Mouse (Mus musculus): Measurements from ENCODE around the gene Gm7029. TPM values are rescaled to one million over a fixed set of nuclear protein-coding genes. Genes with fewer than 3 reads are reported as not detected.
"Not testable (repeated sequence)": the region's sequence is repeated elsewhere in the genome, so short reads cannot be mapped to it uniquely, and the experiment has no call there.

The Gm7029 gene
- polyA plus RNA-seq, 1 experiment from 2014 or later = not detected

DNA sequence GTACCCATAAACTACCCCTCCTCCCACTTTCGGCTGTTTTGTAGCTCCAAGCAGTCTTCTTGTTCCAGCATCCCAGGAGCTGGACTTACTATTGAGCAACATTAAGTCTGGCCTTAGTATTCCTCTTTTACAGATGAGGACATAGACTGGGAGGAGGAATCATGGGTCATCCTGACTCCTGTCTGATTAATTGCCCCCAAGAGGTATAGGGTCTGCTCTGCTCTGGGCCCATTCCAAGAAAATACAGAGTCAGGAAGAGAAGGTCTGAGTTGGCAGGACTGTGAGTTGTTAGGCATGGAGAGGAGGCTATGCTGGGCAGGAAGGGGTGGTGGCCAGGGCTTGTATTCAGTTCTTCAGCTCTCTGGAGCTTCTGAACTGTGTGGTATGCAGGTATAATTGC is 29.4 kb upstream of the Gm7029 start:
- Histone ChIP-seq H3K9me3 (ENCODE audit: control insufficient read depth, low read length) (no peaks in the 10 kb centered on the region), H3K27me3 (replicated peaks; ENCODE audit: control insufficient read depth, insufficient read depth, low read length) (no peaks in the 10 kb centered on the region), H3K36me3 (ENCODE audit: control insufficient read depth, insufficient read depth, low read length) (peaks cover 7% of the 10 kb centered on the region; the same call in 1 of the 2 replicates), H3K4me2 (ENCODE audit: low read length) (peak overlapping the region; percentile 97), H3K9ac (ENCODE audit: low read depth, low read length) (no peak overlapping the region), H3K27ac (ENCODE audit: low read depth, low read length) (no peak overlapping the region), H3K4me3 (ENCODE audit: low read length) (peak overlapping the region; percentile 91), H3K4me1 (ENCODE audit: control insufficient read depth, insufficient read depth, low read depth, low read length) (peaks cover 12% of the 10 kb centered on the region)
- ATAC-seq = no peak
- WGBS = 82% methylated on average over 1 of the region's 1 CpGs

DNA sequence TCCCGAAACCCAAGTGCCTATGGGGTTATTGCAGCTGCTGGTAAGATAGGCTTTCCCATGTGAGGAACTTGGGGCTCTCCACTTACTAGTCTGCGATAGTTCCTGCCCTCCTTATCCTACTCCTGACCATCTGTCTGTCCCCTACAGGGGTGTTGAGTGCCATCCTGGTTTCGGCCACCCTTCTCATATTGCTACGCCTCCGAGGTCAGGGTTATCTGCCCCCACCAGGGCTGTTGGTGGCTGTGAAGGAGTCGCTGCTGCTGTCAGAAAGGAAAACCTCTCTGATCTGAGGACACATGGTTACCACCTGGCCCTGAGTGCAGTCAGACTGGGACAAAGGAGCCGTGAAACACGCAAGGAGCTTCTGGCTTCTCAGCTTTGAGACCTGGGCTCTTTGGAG is 25.5 kb upstream of the Gm7029 start:
- Histone ChIP-seq H3K9ac (ENCODE audit: low read depth, low read length) (no peak overlapping the region), H3K9me3 (ENCODE audit: control insufficient read depth, low read length) (no peaks in the 10 kb centered on the region), H3K27ac (ENCODE audit: low read depth, low read length) (no peak overlapping the region), H3K4me2 (ENCODE audit: low read length) (no peak overlapping the region), H3K4me1 (ENCODE audit: control insufficient read depth, insufficient read depth, low read depth, low read length) (peaks cover 12% of the 10 kb centered on the region), H3K4me3 (ENCODE audit: low read length) (no peak overlapping the region), H3K27me3 (replicated peaks; ENCODE audit: control insufficient read depth, insufficient read depth, low read length) (no peaks in the 10 kb centered on the region), H3K36me3 (ENCODE audit: control insufficient read depth, insufficient read depth, low read length) (peaks cover 10% of the 10 kb centered on the region; the same call in 1 of the 2 replicates)
- WGBS = 91% methylated on average over 8 of the region's 8 CpGs
- no peak for ATAC-seq

GRCm38 (mm10) chr17:33851331-33851730 is 22.3 kb upstream of the Gm7029 start:
- no peak overlapping the region for H3K4me3 ChIP-seq (ENCODE audit: low read length)
- no peak overlapping the region for H3K4me2 ChIP-seq (ENCODE audit: low read length)
- H3K27ac ChIP-seq (ENCODE audit: low read depth, low read length) = no peak overlapping the region
- no peaks in the 10 kb centered on the region for H3K9me3 ChIP-seq (ENCODE audit: control insufficient read depth, low read length)
- 77% methylated on average over 1 of the region's 1 CpGs for WGBS
- peaks cover 10% of the 10 kb centered on the region; the same call in 1 of the 2 replicates for H3K36me3 ChIP-seq (ENCODE audit: control insufficient read depth, insufficient read depth, low read length)
- ATAC-seq = no peak
- H3K9ac ChIP-seq (ENCODE audit: low read depth, low read length) = no peak overlapping the region
- H3K4me1 ChIP-seq (ENCODE audit: control insufficient read depth, insufficient read depth, low read depth, low read length) = no peaks in the 10 kb centered on the region
- no peaks in the 10 kb centered on the region for H3K27me3 ChIP-seq (replicated peaks; ENCODE audit: control insufficient read depth, insufficient read depth, low read length)

DNA sequence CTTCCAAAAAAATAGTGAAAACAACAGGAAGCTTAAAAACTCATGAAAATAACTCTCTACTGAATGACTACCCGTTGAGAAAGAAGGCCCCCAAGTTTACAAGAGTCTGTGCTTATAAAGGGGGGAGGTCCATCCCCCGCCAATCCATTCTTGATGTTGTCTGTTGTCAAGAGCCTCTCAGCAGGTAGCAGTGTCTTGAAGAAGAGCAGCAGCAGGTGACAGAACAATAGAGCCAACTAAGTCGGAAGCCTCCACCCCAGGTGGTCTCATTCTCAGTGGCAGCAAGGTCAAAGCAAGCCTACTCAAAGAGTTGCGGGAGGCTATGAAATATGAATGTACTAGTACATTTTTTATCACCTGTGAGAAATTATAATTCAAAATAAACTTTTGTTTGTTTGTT is 15.8 kb upstream of the Gm7029 start:
- WGBS = 52% methylated on average over 4 of the region's 4 CpGs
- Histone ChIP-seq H3K27me3 (replicated peaks; ENCODE audit: control insufficient read depth, insufficient read depth, low read length) (no peaks in the 10 kb centered on the region), H3K27ac (ENCODE audit: low read depth, low read length) (no peak overlapping the region), H3K9me3 (ENCODE audit: control insufficient read depth, low read length) (no peaks in the 10 kb centered on the region), H3K4me3 (ENCODE audit: low read length) (no peak overlapping the region), H3K4me2 (ENCODE audit: low read length) (no peak overlapping the region), H3K4me1 (ENCODE audit: control insufficient read depth, insufficient read depth, low read depth, low read length) (no peaks in the 10 kb centered on the region), H3K9ac (ENCODE audit: low read depth, low read length) (no peak overlapping the region), H3K36me3 (ENCODE audit: control insufficient read depth, insufficient read depth, low read length) (no peaks in the 10 kb centered on the region)
- ATAC-seq = no peak

GRCm38 (mm10) chr17:33865330-33866030 is 8.2 kb upstream of the Gm7029 start:
- no peak for ATAC-seq
- no peaks in the 10 kb centered on the region for H3K36me3 ChIP-seq (ENCODE audit: control insufficient read depth, insufficient read depth, low read length)
- H3K9ac ChIP-seq (ENCODE audit: low read depth, low read length) = no peak overlapping the region
- H3K4me1 ChIP-seq (ENCODE audit: control insufficient read depth, insufficient read depth, low read depth, low read length) = no peaks in the 10 kb centered on the region
- no peak overlapping the region for H3K27ac ChIP-seq (ENCODE audit: low read depth, low read length)
- no peak overlapping the region for H3K4me2 ChIP-seq (ENCODE audit: low read length)
- H3K4me3 ChIP-seq (ENCODE audit: low read length) = no peak overlapping the region
- 37% methylated on average over 9 of the region's 9 CpGs for WGBS
- H3K27me3 ChIP-seq (replicated peaks; ENCODE audit: control insufficient read depth, insufficient read depth, low read length) = no peaks in the 10 kb centered on the region
- no peaks in the 10 kb centered on the region for H3K9me3 ChIP-seq (ENCODE audit: control insufficient read depth, low read length)

- WGBS = 89% methylated on average over 11 of the region's 11 CpGs
- Histone ChIP-seq H3K4me3 (ENCODE audit: low read length) (no peak overlapping the region), H3K4me1 (ENCODE audit: control insufficient read depth, insufficient read depth, low read depth, low read length) (no peaks in the 10 kb centered on the region), H3K27ac (ENCODE audit: low read depth, low read length) (no peak overlapping the region), H3K9ac (ENCODE audit: low read depth, low read length) (no peak overlapping the region), H3K27me3 (replicated peaks; ENCODE audit: control insufficient read depth, insufficient read depth, low read length) (no peaks in the 10 kb centered on the region), H3K4me2 (ENCODE audit: low read length) (no peak overlapping the region), H3K36me3 (ENCODE audit: control insufficient read depth, insufficient read depth, low read length) (no peaks in the 10 kb centered on the region), H3K9me3 (ENCODE audit: control insufficient read depth, low read length) (no peaks in the 10 kb centered on the region)
- no peak for ATAC-seq
Measured at GRCm38 (mm10) chr17:33874411-33874810, 774 bp downstream of the Gm7029 start.

DNA sequence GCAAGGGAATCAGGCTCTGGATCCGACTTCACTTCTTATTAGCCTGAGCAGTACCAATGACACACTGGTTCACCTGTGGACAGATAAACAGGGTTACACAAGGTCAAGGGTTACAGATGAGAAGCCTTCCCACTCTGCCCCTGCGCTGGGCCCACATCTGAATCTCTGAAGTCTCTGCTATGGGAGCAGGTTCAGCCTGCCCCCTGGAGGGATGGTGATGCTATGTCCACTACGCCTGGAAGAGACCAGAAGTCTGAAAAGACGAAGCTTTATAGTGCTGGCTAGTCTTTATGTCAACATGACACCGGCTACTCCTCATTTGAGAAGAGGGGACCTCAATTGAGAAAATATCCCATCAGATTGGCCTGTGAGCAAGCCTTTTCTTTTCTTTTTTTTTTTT is 2.2 kb downstream of the Gm7029 start:
- H3K4me1 ChIP-seq (ENCODE audit: control insufficient read depth, insufficient read depth, low read depth, low read length); H3K9me3 ChIP-seq (ENCODE audit: control insufficient read depth, low read length); H3K27ac ChIP-seq (ENCODE audit: low read depth, low read length); H3K36me3 ChIP-seq (ENCODE audit: control insufficient read depth, insufficient read depth, low read length); H3K4me3 ChIP-seq (ENCODE audit: low read length); H3K9ac ChIP-seq (ENCODE audit: low read depth, low read length); ATAC-seq; H3K27me3 ChIP-seq (replicated peaks; ENCODE audit: control insufficient read depth, insufficient read depth, low read length); H3K4me2 ChIP-seq (ENCODE audit: low read length): not testable (repeated sequence)
- 81% methylated on average over 5 of the region's 5 CpGs for WGBS

DNA sequence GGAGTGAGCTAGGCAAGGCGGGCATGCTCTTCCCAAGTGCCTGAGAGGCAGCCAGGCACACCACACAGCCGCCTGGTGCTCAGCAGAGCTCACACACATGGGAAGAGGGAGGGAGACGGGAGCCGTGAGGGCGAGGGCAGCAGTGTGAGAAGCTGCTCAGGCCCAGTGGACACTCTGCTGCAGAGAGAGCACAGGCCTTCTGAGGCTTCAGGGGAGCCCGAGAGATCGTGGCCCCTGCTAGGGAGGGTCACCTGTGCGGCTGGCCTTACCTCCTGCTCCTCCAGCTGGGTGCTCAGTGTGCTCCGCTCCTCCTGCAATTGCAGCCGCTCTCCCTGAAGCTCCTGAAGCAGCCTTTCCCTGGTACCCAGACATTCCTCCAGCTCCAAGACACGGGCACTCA is 10.7 kb downstream of the Gm7029 start:
- not testable (repeated sequence) for H3K36me3 ChIP-seq (ENCODE audit: control insufficient read depth, insufficient read depth, low read length); H3K9me3 ChIP-seq (ENCODE audit: control insufficient read depth, low read length); H3K4me1 ChIP-seq (ENCODE audit: control insufficient read depth, insufficient read depth, low read depth, low read length); H3K9ac ChIP-seq (ENCODE audit: low read depth, low read length); ATAC-seq; H3K4me3 ChIP-seq (ENCODE audit: low read length); H3K27ac ChIP-seq (ENCODE audit: low read depth, low read length); H3K4me2 ChIP-seq (ENCODE audit: low read length); H3K27me3 ChIP-seq (replicated peaks; ENCODE audit: control insufficient read depth, insufficient read depth, low read length)
- WGBS = 91% methylated on average over 7 of the region's 11 CpGs

DNA sequence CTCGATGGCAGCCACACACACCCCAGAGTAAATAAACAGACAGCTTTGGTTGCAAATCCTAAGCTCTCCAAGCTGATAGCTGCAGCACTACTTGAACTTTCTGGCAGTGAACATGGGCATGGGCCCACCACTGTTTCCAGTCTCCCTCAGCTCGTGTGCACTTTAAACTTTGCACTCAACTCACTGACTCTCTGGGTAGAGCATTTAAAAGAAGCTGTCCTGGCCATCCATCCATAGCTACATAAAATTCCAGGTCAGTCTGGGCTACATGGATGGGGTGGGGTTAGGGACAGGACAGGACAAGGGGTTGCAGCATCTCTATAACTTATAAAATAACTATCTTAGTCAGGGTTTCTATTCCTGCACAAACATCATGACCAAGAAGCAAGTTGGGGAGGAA is 14.2 kb downstream of the Gm7029 start:
- not testable (repeated sequence) for H3K4me3 ChIP-seq (ENCODE audit: low read length); H3K9ac ChIP-seq (ENCODE audit: low read depth, low read length); H3K4me2 ChIP-seq (ENCODE audit: low read length); H3K27me3 ChIP-seq (replicated peaks; ENCODE audit: control insufficient read depth, insufficient read depth, low read length); H3K4me1 ChIP-seq (ENCODE audit: control insufficient read depth, insufficient read depth, low read depth, low read length); H3K27ac ChIP-seq (ENCODE audit: low read depth, low read length); H3K36me3 ChIP-seq (ENCODE audit: control insufficient read depth, insufficient read depth, low read length); H3K9me3 ChIP-seq (ENCODE audit: control insufficient read depth, low read length); ATAC-seq
- WGBS = 87% methylated on average over 2 of the region's 2 CpGs

DNA sequence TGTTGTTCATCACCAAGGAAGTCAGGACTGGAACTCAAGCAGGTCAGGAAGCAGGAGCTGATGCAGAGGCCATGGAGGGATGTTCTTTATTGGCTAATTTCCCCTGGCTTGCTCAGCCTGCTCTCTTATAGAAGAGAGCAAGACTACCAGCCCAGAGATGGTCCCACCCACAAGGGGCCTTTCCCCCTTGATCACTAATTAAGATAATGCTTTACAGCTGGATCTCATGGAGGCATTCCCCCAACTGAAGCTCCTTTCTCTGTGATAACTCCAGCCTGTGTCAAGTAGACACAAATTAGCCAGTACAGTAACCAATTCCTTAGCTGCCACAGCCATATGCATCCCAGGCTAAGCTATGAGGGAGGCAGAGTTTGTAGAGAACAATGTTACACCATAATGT is 14.6 kb downstream of the Gm7029 start:
- H3K27ac ChIP-seq (ENCODE audit: low read depth, low read length); H3K4me3 ChIP-seq (ENCODE audit: low read length); H3K4me1 ChIP-seq (ENCODE audit: control insufficient read depth, insufficient read depth, low read depth, low read length); H3K4me2 ChIP-seq (ENCODE audit: low read length); H3K9me3 ChIP-seq (ENCODE audit: control insufficient read depth, low read length); H3K9ac ChIP-seq (ENCODE audit: low read depth, low read length); H3K36me3 ChIP-seq (ENCODE audit: control insufficient read depth, insufficient read depth, low read length); H3K27me3 ChIP-seq (replicated peaks; ENCODE audit: control insufficient read depth, insufficient read depth, low read length); ATAC-seq: not testable (repeated sequence)
